Mouse (Mus musculus): ENCODE data around the gene Mlf1. TPM values are rescaled to one million over a fixed set of nuclear protein-coding genes. Genes with fewer than 3 reads are reported as not detected.

The Mlf1 gene
- 1 to 10 TPM in 1 of 2 experiments, under 1 TPM in 1; 0.33 to 1.3 TPM for polyA plus RNA-seq (2012; fragmentation: generic; extraction: Trizol)

DNA sequence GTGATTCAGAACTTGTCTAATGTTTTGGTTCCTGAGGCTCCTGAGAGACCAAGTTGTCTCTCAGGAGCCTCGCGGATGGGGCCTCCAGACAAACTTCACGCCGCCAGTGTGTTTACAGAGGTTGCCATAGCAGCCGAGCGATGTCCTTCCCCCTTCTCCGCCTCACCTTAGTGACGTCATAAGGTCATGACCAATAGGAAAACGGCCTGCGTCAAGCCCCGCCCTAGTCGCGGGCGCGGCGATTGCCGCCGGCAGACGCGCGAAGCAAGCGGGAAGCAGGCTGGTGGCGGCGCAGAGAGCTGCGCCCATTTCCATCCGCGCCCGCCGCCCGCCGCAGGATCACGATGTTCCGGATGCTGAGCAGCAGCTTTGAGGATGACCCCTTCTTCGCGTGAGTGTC, at the start of gene Mlf1:
Gene Mlf1, plus strand, starts transcription at position 226 of the 400 bp plus-strand sequence.

DNA sequence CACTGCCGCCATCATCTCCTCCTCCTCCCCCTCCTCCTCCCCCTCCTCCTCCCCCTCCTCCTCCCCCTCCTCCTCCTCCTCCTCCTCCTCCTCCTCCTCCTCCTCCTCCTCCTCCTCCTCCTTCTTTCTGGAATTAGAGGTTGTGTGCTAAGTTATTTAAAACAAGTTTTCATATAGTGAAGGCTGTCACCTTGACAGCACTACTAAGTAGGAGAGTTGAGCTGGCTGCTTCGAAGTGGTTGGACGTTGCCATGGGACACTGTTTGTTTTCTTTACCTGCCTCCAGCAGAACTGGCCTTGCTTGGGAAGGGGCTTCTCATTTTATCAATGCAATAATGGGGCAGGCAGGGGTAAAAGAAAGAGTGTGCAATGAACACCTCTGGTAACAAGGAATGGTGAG, 1.2 kb downstream of the Mlf1 start, which contains the start of gene Gm17402:
Gene Gm17402, minus strand, starts transcription at position 101 of the 400 bp plus-strand sequence.

DNA sequence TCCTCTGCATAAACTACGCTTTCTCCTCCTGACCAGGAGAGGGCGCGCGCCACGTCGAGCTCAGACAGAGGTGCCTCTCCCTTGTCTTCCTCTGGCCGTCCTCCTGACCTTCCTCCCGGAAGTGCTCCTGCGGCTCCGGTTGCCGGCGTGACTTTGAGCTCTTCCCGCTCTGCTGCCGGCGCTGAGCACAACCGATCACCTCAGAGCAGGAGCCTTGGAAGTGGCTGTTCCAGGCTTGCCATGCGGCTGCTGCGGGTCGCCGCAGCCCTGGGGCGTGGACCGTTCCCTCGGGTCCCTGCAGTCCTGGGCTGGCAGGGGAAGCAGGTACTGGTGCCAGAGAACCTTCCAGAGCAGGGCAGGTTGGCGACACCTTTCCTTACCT, 56.1 kb downstream of the Mlf1 start, which contains the start of gene Gfm1:
Gene Gfm1, plus strand, starts transcription at position 98 of the 382 bp plus-strand sequence.

Other genes with a start within 250 kb of the Mlf1 start
- gene Gm17402, start 1.1 kb downstream of the Mlf1 start, polyA plus RNA-seq (2012; fragmentation: generic; extraction: Trizol): not detected
- gene Gfm1, start 56.0 kb downstream of the Mlf1 start, polyA plus RNA-seq (2012; fragmentation: generic; extraction: Trizol): 10 to 100 TPM in 1 of 2 experiments, 1 to 10 TPM in 1; 7.5 to 16.0 TPM
- 100 to 1,000 TPM in 1 of 2 experiments, 10 to 100 TPM in 1; 99.3 to 408 TPM for gene Lxn, start 89.8 kb downstream of the Mlf1 start, polyA plus RNA-seq (2012; fragmentation: generic; extraction: Trizol)
- under 1 TPM in 1 of 2 experiments, not detected in 1; 0.15 TPM for gene Rarres1, start 141.4 kb downstream of the Mlf1 start, polyA plus RNA-seq (2012; fragmentation: generic; extraction: Trizol)
- gene Mfsd1, start 208.6 kb downstream of the Mlf1 start, polyA plus RNA-seq (2012; fragmentation: generic; extraction: Trizol): 10 to 100 TPM; 13.3 to 35.7 TPM

Measured in C3H10T1/2 (cell line).